Mouse (Mus musculus): ENCODE measurements around the gene Alad. TPM values are rescaled to one million over a fixed set of nuclear protein-coding genes. Genes with fewer than 3 reads are reported as not detected.
A peak's percentile ranks its signal among the peaks of the same experiment; 100 is the strongest.

The Alad gene
- 37.2 and 43.1 TPM in 2 replicates for polyA plus RNA-seq (2012; rRNA removed)

GRCm38 (mm10) chr4:62519849-62520233 lies at the start of gene Alad:
Gene Alad, minus strand, starts transcription at chr4:62519918.
- DNase-seq (ENCODE audit: extremely low spot score in 1 of 2, low spot score in 1 of 2), result peak; percentile 45 to 79

- DNase-seq (ENCODE audit: extremely low spot score in 1 of 2, low spot score in 1 of 2), result no peak
These were observed 48.6 kb upstream of the Alad start for GRCm38 (mm10) chr4:62568359-62568758.

- DNase-seq (ENCODE audit: extremely low spot score in 1 of 2, low spot score in 1 of 2), result no peak
These were observed 48.0 kb upstream of the Alad start for GRCm38 (mm10) chr4:62567696-62568095.

- DNase-seq (ENCODE audit: extremely low spot score in 1 of 2, low spot score in 1 of 2), result no peak
These were observed 46.8 kb upstream of the Alad start for GRCm38 (mm10) chr4:62566530-62566929.

- DNase-seq (ENCODE audit: extremely low spot score in 1 of 2, low spot score in 1 of 2), result no peak
These were observed 42.3 kb upstream of the Alad start for GRCm38 (mm10) chr4:62562006-62562405.

DNA sequence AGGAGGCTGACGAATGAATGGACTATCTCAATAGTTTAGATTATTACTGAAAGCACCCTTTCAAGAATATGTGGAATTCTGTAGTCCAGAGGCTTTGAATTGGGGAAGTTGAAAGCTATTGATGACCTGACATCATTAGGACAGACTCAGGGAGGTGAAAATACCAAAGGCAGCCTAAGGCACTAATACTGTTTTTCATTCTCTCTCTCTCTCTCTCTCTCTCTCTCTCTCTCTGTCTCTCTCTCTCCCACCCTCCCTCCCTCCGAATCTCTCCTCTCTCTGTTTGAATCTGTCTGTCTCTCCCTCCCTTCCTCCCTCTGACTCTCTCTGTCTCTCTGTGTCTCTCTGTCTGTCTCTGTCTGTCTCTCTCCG lies 41.9 kb upstream of the Alad start:
- DNase-seq (ENCODE audit: extremely low spot score in 1 of 2, low spot score in 1 of 2), result no peak

DNA sequence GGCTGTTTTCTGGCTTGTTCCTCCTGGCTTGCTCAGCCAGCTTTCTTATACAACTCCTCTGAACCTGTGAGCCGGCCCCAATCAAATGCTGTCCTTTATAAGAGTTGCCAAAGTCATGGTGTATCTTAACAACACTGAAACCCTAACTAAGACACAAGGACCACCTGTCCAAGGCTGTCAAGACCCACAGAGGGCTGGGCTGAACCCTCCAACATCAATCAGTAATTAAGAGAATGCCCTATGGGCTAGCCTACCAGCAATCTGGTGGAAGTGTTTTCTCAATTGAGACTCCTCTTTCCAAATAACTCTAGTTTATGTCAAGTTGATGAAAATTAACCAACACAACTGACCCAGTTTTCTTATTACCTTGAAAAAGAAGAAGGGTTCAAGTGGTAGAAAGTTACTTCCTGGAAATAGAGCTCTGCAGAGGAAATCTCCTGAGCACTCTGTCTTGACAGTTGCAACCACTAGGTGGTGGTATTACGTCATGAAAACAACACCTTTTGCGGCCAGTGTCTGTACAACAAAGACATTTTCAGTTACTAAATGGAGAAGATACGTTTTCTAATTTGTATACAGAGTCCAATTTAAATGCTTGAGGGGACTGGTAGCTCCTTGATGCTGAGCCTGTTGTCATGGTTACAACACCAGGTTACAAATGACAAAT lies 41.4 kb upstream of the Alad start:
- peak; percentile 39 to 92 for DNase-seq (ENCODE audit: extremely low spot score in 1 of 2, low spot score in 1 of 2)

DNA sequence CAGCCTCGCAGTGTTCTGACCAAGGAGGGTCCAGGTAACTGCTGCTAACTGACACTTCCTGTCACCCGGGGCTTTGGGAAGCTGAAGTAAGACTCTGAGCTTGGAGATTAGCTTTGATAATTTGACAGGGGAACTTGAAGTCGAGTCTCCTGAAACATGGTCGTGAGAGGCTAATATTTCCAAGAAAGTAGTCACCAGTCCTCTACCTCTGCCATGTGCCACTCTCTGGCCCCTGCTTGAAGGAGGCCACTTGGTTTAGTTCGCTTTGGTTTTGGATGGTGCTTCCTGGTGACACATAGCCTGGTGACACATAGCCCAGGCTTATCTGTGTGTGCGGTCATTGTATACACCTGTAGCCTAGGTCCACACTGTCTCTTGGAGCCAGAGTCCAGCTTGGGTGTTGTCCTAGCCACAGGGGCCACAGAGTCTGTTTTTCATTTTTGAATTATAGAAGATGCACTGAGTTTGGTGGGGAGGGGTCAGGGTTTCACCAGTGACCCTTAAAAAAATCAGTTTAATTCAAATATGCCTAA lies 40.1 kb upstream of the Alad start, which contains the start of gene Rgs3:
Gene Rgs3, plus strand, starts transcription at position 51 of the 533 bp plus-strand sequence.
- DNase-seq (ENCODE audit: extremely low spot score in 1 of 2, low spot score in 1 of 2), result no peak

DNA sequence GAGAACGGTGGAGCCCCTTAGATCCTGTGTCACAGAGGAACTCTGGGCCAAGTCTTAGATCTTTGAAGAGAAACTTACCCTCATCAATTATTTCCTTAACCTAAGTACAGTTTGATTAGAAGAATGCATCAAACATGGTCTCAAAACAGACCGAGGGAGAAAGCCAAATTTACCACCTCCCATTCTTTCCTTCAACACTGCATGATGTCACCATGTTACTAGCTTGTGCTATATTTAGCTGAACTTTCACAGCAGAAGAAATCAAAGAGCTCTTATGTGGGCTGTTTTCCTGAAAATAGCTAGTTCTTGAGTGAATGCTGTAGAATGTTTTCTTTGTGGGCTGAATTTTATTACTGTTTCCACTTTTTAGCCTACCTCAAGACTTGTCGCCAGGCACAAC lies 37.7 kb upstream of the Alad start:
- peak; percentile 11 to 25 for DNase-seq (ENCODE audit: extremely low spot score in 1 of 2, low spot score in 1 of 2)

DNA sequence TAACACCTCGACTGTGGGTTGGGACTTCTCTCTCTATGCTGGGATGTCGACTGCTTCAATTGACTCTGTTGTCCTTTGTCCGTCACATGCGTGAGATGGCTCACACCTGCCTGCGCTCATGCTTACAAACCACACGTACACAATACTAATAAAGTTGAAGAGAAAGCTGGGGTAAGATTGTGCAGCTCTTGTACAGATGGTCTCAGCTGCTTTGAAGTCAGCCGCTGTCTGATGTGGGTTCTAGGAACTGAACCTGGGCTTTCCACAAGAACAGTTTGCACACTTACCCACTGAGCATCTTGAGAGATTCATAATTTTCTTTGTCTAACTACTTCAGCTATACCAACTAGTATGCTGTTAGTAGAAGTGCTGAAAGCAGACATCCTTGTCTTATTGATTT lies 32.2 kb upstream of the Alad start:
- no peak for DNase-seq (ENCODE audit: extremely low spot score in 1 of 2, low spot score in 1 of 2)

GRCm38 (mm10) chr4:62544801-62545200 lies 25.1 kb upstream of the Alad start:
- DNase-seq (ENCODE audit: extremely low spot score in 1 of 2, low spot score in 1 of 2), result no peak

- DNase-seq (ENCODE audit: extremely low spot score in 1 of 2, low spot score in 1 of 2), result no peak
These were observed 24.1 kb upstream of the Alad start for GRCm38 (mm10) chr4:62543782-62544181.

- no peak for DNase-seq (ENCODE audit: extremely low spot score in 1 of 2, low spot score in 1 of 2)
These were observed 22.1 kb upstream of the Alad start for GRCm38 (mm10) chr4:62541802-62542201.

DNA sequence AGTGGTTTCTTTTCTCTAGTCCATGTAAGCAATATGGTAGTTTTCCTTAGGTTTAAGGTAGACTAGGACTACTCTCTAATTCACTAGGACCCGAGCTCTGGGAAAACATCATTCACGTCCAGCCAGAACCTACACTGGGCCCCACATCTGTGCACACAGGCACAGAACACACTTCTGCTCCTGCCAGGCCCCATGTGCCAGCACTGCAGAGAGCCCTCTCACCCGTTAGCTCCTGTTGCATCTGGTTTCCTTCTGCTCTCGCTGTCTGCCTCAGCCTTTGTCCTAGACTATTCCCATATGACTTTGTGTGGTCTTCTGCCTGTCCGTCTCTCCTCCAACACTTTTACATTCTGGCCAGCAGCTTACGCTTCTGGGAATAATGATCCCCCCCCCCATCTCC lies 14.0 kb upstream of the Alad start:
- no peak for DNase-seq (ENCODE audit: extremely low spot score in 1 of 2, low spot score in 1 of 2)

- DNase-seq (ENCODE audit: extremely low spot score in 1 of 2, low spot score in 1 of 2), result no peak
These were observed 7.9 kb upstream of the Alad start for GRCm38 (mm10) chr4:62527655-62528054.

GRCm38 (mm10) chr4:62526256-62526655 lies 6.5 kb upstream of the Alad start:
- no peak for DNase-seq (ENCODE audit: extremely low spot score in 1 of 2, low spot score in 1 of 2)

- DNase-seq (ENCODE audit: extremely low spot score in 1 of 2, low spot score in 1 of 2), result no peak
These were observed 5.7 kb upstream of the Alad start for GRCm38 (mm10) chr4:62525489-62525811.

DNA sequence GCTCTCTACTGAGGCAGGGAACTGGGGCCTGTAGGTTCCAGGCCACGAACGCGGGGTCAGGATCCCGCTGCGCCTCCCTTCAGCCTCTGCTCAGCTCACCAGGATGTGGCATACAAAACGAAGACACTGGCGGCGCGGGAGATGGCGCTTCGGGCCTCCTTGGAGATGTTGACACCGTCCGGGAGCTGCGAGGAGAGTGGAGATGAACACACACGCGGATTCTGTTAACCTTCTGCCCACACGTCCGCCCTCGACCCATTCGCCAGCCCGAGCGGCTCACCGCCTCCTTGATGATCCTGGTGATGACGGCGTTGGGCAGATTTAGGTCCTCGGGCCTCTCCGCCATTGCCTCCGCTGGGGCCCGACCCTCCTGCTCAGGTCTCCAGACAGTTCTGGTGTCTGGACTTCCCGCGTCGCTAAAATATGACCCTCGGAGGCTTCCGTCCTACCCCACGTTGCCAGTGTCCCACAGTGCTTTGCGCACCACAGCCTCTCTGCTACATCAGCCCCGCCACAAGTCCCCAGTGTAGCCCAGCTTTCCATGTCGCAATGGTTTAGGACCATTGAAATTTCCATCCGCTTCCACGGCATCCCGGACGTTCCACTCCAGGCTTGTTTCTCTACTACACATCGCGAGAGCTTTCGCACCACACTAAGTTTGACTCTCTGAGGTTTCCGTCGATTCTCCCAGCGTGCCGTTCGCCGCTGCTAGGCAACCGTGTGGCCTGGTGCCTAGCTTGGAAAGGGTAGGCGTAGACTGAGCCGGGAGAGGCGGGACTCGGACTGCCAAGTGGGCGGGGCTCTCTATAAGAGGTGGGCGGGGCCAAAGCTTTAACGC lies 5.2 kb upstream of the Alad start, which contains the start of the genes Pole3 and 4933430I17Rik:
Gene Pole3, minus strand, starts transcription at position 418 of the 838 bp plus-strand sequence.
Gene 4933430I17Rik, plus strand, starts transcription at position 719 of the 838 bp plus-strand sequence.
- peak; percentile 92 to 97 for DNase-seq (ENCODE audit: extremely low spot score in 1 of 2, low spot score in 1 of 2)

DNA sequence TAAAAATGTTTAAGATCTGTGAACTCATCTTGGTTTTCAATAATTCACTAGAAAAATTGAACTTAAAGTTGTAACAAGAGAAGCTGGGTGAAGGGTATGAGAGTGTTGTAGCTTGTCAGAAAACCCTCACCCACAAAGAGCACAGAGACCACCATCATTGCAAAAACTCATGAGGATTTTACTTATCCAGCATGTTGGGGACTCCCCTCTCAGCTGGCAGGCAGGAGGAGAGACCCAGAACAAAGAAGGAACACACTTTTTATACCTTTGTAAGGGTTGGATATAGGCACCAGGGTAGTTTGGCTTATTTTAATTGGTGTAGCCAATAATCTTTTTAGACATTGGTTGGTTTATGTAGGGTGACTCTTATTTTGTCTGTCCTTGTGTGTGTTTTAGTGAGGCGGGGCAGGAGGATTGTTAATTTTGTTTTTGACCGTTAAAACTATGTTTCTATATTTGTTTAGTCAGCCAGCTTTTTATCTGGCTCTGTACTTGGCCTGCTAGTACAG lies 1.2 kb upstream of the Alad start:
- DNase-seq (ENCODE audit: extremely low spot score in 1 of 2, low spot score in 1 of 2), result no peak

DNA sequence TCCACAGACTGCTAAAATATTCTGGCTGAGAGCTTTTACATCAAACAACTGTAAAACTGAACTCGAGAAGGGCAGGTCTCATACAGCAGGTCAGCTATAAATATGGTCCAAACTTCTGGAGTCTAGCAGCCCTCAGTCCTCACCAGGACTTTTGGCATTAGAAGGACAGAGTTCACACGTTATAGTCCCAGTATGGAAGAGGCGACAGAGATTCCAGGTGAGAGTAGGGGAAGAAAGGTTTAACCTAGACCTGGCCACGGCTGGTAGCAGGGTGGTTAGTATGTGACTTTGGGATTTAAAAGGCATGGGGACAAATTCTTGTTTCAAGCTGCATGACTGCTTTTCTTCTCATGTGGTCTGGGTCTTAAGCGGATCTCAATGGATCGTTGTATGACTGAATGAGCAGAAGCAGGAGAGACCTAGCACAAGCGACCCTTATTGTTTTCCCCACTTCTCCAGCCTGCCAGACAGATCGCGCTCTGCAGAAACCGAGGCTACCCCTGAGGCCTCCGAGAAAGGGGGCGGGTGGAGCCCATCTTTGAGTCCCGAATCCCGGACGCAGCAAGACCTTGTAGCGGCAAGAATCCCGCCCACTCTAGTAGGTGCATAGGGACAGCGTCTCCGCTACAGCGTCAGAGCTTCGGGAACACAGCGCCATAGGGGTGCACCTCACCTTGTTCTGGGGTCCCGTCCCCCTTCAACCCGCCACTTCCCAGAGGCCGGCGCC lies 433 bp downstream of the Alad start:
- no peak for DNase-seq (ENCODE audit: extremely low spot score in 1 of 2, low spot score in 1 of 2)

All from frontal cortex, adult 2 months (tissue).